Mouse (Mus musculus) liver, embryonic 15.5 days (tissue): ENCODE data around the gene Hmmr. TPM values are rescaled to one million over a fixed set of nuclear protein-coding genes. Genes with fewer than 3 reads are reported as not detected.

Source experiments
- ATAC-seq: fragments of 200-750 bp; cut with Nextera tagmentation; 2 replicates; pipeline ENCODE4 v1.8.0; 2017; ENCODE audit warnings: moderate number of reproducible peaks, mild to moderate bottlenecking, moderate library complexity; ENCODE audit not compliant: insufficient read depth
- H3K27ac ChIP-seq: fragments of 300-500 bp; sonication (generic); replicated peaks from 2 replicates; pipeline ENCODE4 v1.5.1; 2015; ENCODE audit warnings: mild to moderate bottlenecking, inconsistent platforms
- H3K27me3 ChIP-seq: fragments of 300-500 bp; sonication (generic); 2 replicates; pipeline ENCODE4 v1.6.1; 2015; ENCODE audit warnings: mild to moderate bottlenecking, inconsistent platforms
- H3K36me3 ChIP-seq: fragments of 300-500 bp; sonication (generic); replicated peaks from 2 replicates; pipeline ENCODE4 v1.6.1; 2015; ENCODE audit warnings: moderate library complexity, mild to moderate bottlenecking, inconsistent platforms
- H3K4me1 ChIP-seq: fragments of 300-500 bp; sonication (generic); replicated peaks from 2 replicates; pipeline ENCODE4 v1.6.1; 2015; ENCODE audit warnings: inconsistent platforms
- H3K4me2 ChIP-seq: fragments of 300-500 bp; sonication (generic); 2 replicates; pipeline ENCODE4 v1.6.1; 2015; ENCODE audit warnings: moderate library complexity, mild to moderate bottlenecking, inconsistent platforms
- H3K4me3 ChIP-seq: fragments of 300-500 bp; sonication (generic); replicated peaks from 2 replicates; pipeline ENCODE4 v1.5.1; 2015; ENCODE audit warnings: mild to moderate bottlenecking, inconsistent platforms
- H3K9ac ChIP-seq: fragments of 300-500 bp; sonication (generic); 2 replicates; pipeline ENCODE4 v1.6.1; 2015; ENCODE audit warnings: moderate library complexity, mild to moderate bottlenecking, inconsistent platforms
- H3K9me3 ChIP-seq: fragments of 300-500 bp; sonication (generic); replicated peaks from 2 replicates; pipeline ENCODE4 v1.6.1; 2016; ENCODE audit warnings: inconsistent platforms
- WGBS: fragments of 180-500 bp; shearing (Covaris S2); methylation state at CpG from one replicate; pipeline ENCODE4 v1.1.7; 2015; ENCODE audit warnings: mixed read lengths; ENCODE audit not compliant: insufficient replicate concordance; 5-methylcytosine and 5-hydroxymethylcytosine counted together
- polyA plus RNA-seq: library from polyadenylated mRNA; unstranded; fragments of >200 nt; fragmentation: Nextera tagmentation; extraction: Ambion mirVana; gene quantifications from 2 replicates; pipeline ENCODE4 v1.2.1, GENCODE M21; 2015

The Hmmr gene
- polyA plus RNA-seq, 1 experiment from 2014 or later, result 55.6 TPM

DNA sequence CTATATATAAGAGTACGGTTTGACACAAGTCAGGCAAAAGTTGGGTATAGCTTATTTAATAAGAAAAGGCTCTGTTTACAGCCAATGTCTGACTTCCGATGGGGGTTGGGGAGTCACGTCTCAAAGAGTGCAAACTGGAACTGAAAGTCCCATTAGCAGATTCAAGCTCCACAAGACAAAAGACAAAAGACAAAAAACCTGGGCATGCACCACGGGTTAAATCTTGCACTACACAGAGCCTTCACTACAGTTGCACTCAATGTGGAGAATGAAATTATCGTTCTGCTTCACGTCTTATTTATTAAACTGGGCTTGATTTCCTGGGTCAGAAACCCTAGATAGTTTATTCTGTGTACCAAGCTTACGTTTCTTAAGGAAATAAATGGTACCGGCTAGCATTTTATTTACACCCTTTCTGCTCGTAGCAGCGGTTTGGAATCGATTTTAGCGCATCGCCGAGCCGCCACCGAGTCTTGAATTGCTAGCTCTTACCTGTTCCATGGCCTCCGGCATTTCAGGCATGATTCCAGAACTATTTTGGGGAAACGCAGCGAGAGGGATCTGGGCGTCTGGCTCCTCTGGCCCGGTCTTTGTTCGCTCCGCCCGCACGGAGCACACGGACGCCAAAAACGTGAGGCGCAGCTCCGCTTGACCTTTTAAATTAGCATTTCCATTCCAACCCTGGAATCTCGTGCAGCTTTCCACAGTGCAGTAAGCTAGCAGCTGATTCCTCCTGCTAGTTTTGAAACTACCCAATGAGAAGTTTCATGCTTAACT, 38.7 kb downstream of the Hmmr start:
- Histone ChIP-seq H3K4me1 (peaks cover 36% of the 10 kb centered on the region), H3K27me3 (no peaks in the 10 kb centered on the region)
- under 1% methylated on average over 31 of the region's 31 CpGs for WGBS

DNA sequence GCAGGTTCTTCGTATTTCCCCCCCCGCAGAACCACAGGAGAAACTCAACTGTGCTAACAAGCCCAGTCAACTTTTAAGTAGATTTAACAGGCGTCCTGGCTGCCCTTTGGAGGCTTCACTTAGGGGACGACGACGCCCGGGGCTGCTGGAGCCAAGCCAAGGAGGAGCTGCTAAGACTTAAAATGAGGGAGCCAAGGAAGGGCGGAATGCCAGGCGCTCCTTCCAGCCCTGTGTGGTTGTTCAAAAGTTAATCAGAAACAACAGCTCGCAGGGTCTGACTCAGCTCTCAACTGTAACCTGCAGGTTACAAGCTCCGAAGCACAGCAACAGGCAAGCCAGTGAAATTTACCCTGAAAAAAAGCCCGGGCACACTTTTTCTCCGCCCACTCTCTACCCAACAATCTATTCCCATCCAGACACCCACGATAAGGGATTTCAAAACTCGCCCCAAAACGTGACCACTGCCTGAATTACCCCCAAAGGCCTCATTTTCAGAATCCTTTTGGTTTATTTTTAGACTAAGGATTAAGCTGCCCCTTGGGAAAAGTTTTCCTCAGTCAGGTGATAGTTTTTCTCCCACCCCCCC, 39.8 kb downstream of the Hmmr start:
- Histone ChIP-seq H3K27ac (peak overlapping the region; percentile 91), H3K4me2 (peak overlapping the region; percentile 95), H3K36me3 (0 out of 2 replicates have a peak, but pooled peaks cover 2% of the 10 kb centered on the region), H3K9ac (peak overlapping the region; percentile 64), H3K4me3 (peak overlapping the region; percentile 96), H3K4me1 (peaks cover 36% of the 10 kb centered on the region), H3K9me3 (no peaks in the 10 kb centered on the region), H3K27me3 (no peaks in the 10 kb centered on the region)
- ATAC-seq, result peak; percentile 8; the same call in 1 of the 2 replicates
- under 1% methylated on average over 16 of the region's 16 CpGs for WGBS

More for the DNA sequence above, 38.7 kb downstream of the Hmmr start:
- peak overlapping the region; percentile 96 for H3K4me3 ChIP-seq
- ATAC-seq, result no peak
- peak overlapping the region; percentile 91 for H3K27ac ChIP-seq
- H3K9me3 ChIP-seq, result no peaks in the 10 kb centered on the region
- peaks cover 4% of the 10 kb centered on the region; the same call in 1 of the 2 replicates for H3K36me3 ChIP-seq
- H3K4me2 ChIP-seq, result peak overlapping the region; percentile 95
- peak overlapping the region; percentile 64 for H3K9ac ChIP-seq

DNA sequence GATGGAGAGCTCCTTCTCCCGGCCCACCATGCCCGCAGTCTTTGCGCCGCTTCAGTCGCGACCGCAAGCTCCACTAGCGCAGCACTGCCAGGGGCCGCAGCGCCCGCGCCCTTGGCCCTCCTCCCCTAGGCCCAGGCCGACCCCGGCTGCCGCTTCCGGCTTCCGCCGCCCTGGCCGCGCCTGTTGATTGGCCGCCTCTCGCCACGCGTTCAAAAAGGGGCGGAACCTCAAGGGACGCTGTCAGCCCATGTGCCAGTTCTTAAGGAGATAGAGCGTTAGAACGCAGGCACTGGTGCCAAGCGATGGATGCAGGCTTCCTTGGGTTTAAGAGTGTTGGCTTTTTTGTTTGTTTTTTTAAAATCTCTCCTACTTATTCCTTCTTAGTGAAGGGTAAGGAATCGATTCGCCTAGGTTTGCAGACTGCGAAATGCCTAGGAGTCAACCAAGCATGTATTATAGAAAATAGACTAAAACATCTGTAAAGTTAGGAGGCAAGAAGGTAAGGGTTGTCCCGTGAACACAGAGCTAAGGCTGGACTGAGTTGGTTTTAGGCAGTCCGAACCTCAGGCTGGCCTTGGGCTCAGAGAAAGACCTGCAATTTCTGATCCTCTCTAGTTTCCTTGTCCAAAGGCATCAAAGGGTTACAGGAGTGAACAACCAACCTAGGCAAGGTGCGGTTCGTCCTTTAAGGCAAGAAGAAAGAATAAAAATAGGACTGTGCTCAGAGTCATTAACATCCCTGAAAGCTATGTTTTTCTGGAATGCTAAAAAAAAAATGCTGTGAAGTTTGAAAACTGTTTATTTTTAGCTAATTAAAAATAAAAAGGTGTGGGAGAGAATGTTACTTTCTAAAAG, 40.5 kb downstream of the Hmmr start:
- peak overlapping the region; percentile 96 for H3K4me3 ChIP-seq
- no peaks in the 10 kb centered on the region for H3K9me3 ChIP-seq
- H3K27me3 ChIP-seq, result no peaks in the 10 kb centered on the region
- H3K4me1 ChIP-seq, result peaks cover 36% of the 10 kb centered on the region
- peak; percentile 98 for ATAC-seq
- H3K9ac ChIP-seq, result peak overlapping the region; percentile 82
- H3K4me2 ChIP-seq, result peak overlapping the region; percentile 95
- 1% methylated on average over 33 of the region's 36 CpGs for WGBS
- peak overlapping the region; percentile 91 for H3K27ac ChIP-seq
- H3K36me3 ChIP-seq, result 0 out of 2 replicates have a peak, but pooled peaks cover 2% of the 10 kb centered on the region

DNA sequence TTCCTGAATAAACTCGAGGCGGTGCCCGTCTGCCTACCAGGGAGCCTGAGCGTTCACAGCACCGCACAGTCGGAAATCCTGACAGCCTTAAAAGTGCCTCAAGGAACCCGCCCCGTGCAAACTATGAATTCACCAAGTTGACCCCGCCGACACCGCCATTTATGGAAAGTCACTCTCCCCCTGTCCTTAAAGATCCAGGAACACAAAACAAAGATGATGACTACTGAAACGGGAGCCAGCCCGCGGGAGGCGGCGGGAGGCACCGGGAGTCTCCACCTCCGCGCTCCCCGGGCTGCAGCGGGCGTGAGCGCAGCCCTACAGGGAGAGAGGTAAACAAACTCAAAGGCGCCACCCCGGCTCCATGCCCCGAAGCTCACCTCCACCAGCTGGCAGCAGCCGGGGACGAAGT, 41.1 kb downstream of the Hmmr start:
- Histone ChIP-seq H3K9ac (peak overlapping the region; percentile 82), H3K36me3 (peaks cover 8% of the 10 kb centered on the region)

DNA sequence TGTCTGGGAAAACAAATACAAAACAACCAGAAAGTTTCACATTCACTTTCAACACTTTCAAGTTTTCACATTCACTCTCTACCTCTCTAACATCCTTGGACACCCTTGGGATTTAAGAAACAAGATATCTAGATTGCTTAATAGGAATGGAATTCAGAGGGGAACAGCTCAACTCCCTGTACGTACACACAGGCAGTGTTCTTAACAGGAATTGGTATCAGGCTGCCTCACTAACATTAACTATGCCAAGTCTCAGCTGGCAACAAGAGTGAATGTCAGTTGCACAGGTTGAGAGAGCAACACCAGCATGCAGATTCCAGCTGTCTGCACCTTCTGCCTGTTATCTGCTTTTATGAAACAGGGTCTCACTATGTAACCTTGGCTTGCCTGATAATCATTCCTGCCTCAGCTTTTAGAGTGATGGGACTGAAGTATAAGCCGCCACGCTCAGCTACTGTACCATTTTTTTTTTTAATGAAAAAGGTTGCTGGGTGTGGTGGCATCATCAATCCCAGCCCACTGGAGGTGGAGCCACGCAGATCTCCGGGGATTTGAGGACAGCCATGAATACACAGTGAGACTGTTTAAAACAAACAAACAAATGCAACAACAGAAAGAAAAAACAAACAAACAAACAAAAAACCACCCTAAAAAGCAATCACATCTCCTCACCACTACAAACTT, 42.6 kb downstream of the Hmmr start:
- peak overlapping the region; percentile 95 for H3K4me2 ChIP-seq
- no peaks in the 10 kb centered on the region for H3K9me3 ChIP-seq
- peaks cover 23% of the 10 kb centered on the region for H3K36me3 ChIP-seq
- no peak overlapping the region; the same call in 1 of the 2 replicates for H3K9ac ChIP-seq
- ATAC-seq, result no peak
- H3K27me3 ChIP-seq, result no peaks in the 10 kb centered on the region
- H3K4me1 ChIP-seq, result peaks cover 36% of the 10 kb centered on the region
- peak overlapping the region; percentile 96 for H3K4me3 ChIP-seq
- 0 out of 2 replicates have a peak overlapping the region, but pooled peaks have one; percentile 91 for H3K27ac ChIP-seq
- WGBS, result 33% methylated on average over 5 of the region's 5 CpGs

More for the DNA sequence above, 41.1 kb downstream of the Hmmr start:
- WGBS, result under 1% methylated on average over 28 of the region's 28 CpGs
- peak; percentile 91 for ATAC-seq
- H3K4me3 ChIP-seq, result peak overlapping the region; percentile 96
- peak overlapping the region; percentile 95 for H3K4me2 ChIP-seq
- peak overlapping the region; percentile 91 for H3K27ac ChIP-seq
- H3K4me1 ChIP-seq, result peaks cover 36% of the 10 kb centered on the region
- H3K9me3 ChIP-seq, result no peaks in the 10 kb centered on the region
- H3K27me3 ChIP-seq, result no peaks in the 10 kb centered on the region

DNA sequence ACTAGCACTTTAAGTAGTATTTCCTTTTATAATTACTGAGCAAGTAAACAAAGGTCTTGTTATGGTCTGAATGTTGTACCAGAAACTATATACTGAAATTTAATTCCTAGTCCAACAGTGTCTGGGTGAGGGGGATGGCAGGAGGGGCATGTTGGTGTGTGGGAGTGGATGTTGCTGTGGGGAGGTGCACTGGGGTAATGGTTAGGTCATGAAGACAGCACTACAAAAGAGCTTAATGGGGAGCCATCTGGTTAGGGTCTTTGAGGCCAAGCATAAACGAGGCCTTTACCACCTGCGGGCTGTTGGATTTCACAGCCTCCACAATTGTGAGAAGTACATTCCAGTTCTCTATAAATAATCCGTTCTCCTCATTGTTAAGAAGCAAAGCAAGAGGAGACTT, 49.9 kb downstream of the Hmmr start:
- no peak overlapping the region for H3K27ac ChIP-seq
- H3K36me3 ChIP-seq, result peaks cover 87% of the 10 kb centered on the region
- ATAC-seq, result no peak
- 77% methylated on average over 3 of the region's 3 CpGs for WGBS
- H3K4me2 ChIP-seq, result no peak overlapping the region
- no peaks in the 10 kb centered on the region for H3K9me3 ChIP-seq
- H3K27me3 ChIP-seq, result no peaks in the 10 kb centered on the region
- no peak overlapping the region for H3K4me3 ChIP-seq
- H3K9ac ChIP-seq, result no peak overlapping the region
- no peaks in the 10 kb centered on the region for H3K4me1 ChIP-seq

DNA sequence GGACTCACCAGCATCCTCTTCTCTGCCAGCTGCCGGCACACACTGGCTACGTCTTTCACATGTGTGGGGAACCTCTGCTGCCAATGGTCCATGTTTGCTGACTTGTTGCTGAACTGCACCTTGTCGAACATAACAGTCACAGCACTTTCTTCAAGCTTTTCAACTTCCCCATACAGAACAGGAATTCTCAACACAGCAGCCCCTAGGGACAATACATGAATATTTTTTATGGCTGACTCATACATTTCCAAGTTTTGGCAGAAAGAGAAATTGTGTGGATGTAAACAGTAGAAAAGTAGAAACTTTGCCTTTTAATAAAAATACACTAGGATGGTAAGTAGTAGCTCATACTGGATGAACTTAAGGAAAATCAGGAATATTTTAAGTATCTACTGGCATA, 50.8 kb downstream of the Hmmr start:
- H3K36me3 ChIP-seq, result peaks cover 93% of the 10 kb centered on the region
- no peaks in the 10 kb centered on the region for H3K4me1 ChIP-seq
- ATAC-seq, result no peak
- no peak overlapping the region for H3K9ac ChIP-seq
- H3K27ac ChIP-seq, result no peak overlapping the region
- no peak overlapping the region for H3K4me2 ChIP-seq
- H3K4me3 ChIP-seq, result no peak overlapping the region
- 78% methylated on average over 3 of the region's 3 CpGs for WGBS
- no peaks in the 10 kb centered on the region for H3K9me3 ChIP-seq
- H3K27me3 ChIP-seq, result no peaks in the 10 kb centered on the region

DNA sequence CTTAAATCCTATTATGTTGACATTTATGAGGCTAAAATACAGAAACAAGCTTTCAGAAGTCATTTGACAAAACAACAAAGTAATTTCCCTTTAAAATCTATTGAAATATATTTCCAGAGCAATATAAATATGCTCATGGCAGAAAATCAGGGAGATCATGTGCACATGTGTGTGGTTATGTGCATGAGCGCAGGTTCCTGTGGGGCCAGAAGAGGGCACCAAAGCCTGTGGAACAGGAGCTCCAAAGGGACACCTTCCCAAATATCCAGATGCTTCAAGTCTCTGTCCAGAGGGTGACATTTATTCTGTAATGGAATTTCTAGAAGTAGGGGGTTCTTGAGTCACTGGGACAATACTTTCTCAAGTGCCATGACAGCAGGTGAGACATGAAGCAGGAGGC, 56.1 kb downstream of the Hmmr start:
- ATAC-seq, result no peak
- Histone ChIP-seq H3K4me3 (no peak overlapping the region), H3K4me2 (no peak overlapping the region), H3K27ac (no peak overlapping the region), H3K9ac (no peak overlapping the region), H3K27me3 (no peaks in the 10 kb centered on the region), H3K36me3 (peaks cover 47% of the 10 kb centered on the region), H3K4me1 (no peaks in the 10 kb centered on the region), H3K9me3 (no peaks in the 10 kb centered on the region)
- 88% methylated on average over 1 of the region's 1 CpGs for WGBS

DNA sequence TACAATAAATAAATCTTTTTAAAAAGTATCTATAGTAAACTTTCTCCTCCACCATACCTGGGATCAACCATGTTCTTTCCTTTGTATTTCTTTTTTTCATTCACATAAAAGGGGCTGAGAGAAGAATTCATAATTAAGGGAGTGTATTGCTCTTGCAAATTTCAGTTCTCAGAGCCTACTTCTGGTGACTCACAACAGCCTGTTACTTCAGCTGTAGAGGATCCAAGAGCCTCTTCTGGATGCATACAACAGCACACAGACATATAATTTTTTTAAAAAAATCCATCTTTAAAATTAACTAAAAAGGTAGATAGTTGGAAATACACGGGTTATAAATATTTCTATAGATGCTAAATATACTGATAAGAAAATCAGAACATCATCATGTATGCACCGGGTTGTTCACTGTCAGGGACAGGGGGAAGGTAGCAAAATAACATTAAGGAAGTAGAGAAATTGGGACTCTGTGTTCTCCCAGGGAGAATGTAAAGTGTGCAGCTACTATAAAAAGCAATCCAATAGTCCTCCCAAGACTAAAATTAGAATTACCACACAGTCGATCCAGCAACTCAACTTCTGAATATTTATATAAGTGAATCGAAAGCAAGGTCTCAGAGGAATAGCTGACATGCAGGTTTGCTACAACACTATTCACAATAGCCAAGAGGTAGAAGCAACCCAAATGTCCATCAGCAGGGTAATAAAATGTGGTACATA, 58.0 kb downstream of the Hmmr start:
- H3K4me3 ChIP-seq, result no peak overlapping the region
- no peaks in the 10 kb centered on the region for H3K4me1 ChIP-seq
- H3K9ac ChIP-seq, result no peak overlapping the region
- no peak overlapping the region for H3K27ac ChIP-seq
- H3K27me3 ChIP-seq, result no peaks in the 10 kb centered on the region
- WGBS, result 53% methylated on average over 4 of the region's 4 CpGs
- no peaks in the 10 kb centered on the region for H3K9me3 ChIP-seq
- H3K4me2 ChIP-seq, result no peak overlapping the region
- H3K36me3 ChIP-seq, result peaks cover 30% of the 10 kb centered on the region
- no peak for ATAC-seq
